In the genomic region with DNA sequence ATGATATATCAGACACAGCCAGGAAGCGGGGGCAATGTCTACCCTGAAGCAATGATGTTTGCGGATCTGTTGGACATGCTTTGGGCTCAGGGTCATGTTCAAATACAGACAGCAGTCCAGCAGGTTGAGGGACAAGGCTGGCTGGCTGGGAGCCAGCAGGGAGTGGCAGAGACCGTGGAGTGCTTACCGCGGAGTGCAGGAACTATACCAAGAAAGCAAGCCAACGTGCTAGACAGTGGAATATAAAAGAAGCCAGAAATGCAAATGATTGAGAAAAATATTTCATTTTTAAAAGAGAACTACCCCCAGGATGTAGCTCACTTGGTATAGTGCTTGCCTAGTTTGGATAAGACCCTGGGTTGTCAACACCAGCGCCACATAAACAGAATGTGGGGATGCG, we compare ENCODE assay signal across 11 mouse cellular contexts.
DNase-seq lines count a peak whose midpoint lies in the region; ATAC-seq lines count a peak whose summit lies in the region.
"Had no signal": no experiment of that assay in that cellular context is flagged by ENCODE, and none has a peak within 500 bp of the region (broad histone marks: within the 10 kb centered on the region; RNA-seq: fewer than 3 reads in every experiment).

No protein-coding gene starts in this region.

- H3K36me3 ChIP-seq in liver, embryonic 13.5 days = no peaks in the 10 kb centered on the region
- no peaks in the 10 kb centered on the region for H3K36me3 ChIP-seq in stomach, embryonic 16.5 days (ENCODE audit: control insufficient read depth, insufficient read depth, low read length)
- H3K36me3 ChIP-seq: embryonic facial prominence, embryonic 12.5 days; heart, embryonic 12.5 days; neural tube, embryonic 12.5 days had no signal

- 67% methylated on average over 8 of the region's 8 CpGs for WGBS in liver, embryonic 13.5 days (ENCODE audit: insufficient replicate concordance)
- WGBS in stomach, embryonic 16.5 days = 59% methylated on average over 8 of the region's 8 CpGs

- H3K4me2 ChIP-seq in liver, embryonic 13.5 days = peak overlapping the region; percentile 49; the same call in 1 of the 2 replicates
- H3K4me2 ChIP-seq in stomach, embryonic 16.5 days (ENCODE audit: low read depth, low read length) = no peak overlapping the region
- H3K4me2 ChIP-seq: embryonic facial prominence, embryonic 12.5 days; heart, embryonic 12.5 days; neural tube, embryonic 12.5 days had no signal

- peak overlapping the region; percentile 69; the same call in 1 of the 2 replicates for H3K27ac ChIP-seq in liver, embryonic 13.5 days
- H3K27ac ChIP-seq in stomach, embryonic 16.5 days (ENCODE audit: low read length) = no peak overlapping the region
- H3K27ac ChIP-seq: embryonic facial prominence, embryonic 12.5 days; neural tube, embryonic 12.5 days had no signal

- peaks cover 24% of the 10 kb centered on the region for H3K4me1 ChIP-seq in liver, embryonic 13.5 days (replicated peaks)
- peaks cover 5% of the 10 kb centered on the region; the same call in 1 of the 2 replicates for H3K4me1 ChIP-seq in stomach, embryonic 16.5 days (ENCODE audit: control insufficient read depth, insufficient read depth, low read length)
- H3K4me1 ChIP-seq: embryonic facial prominence, embryonic 12.5 days had no signal

- H3K9me3 ChIP-seq in liver, embryonic 13.5 days (replicated peaks) = no peaks in the 10 kb centered on the region
- H3K9me3 ChIP-seq in stomach, embryonic 16.5 days (replicated peaks; ENCODE audit: control insufficient read depth, low read length) = no peaks in the 10 kb centered on the region
- H3K9me3 ChIP-seq: embryonic facial prominence, embryonic 12.5 days; heart, embryonic 12.5 days; neural tube, embryonic 12.5 days had no signal

- H3K27me3 ChIP-seq in liver, embryonic 13.5 days = no peaks in the 10 kb centered on the region
- H3K27me3 ChIP-seq in stomach, embryonic 16.5 days (ENCODE audit: control insufficient read depth, insufficient read depth, low read length) = no peaks in the 10 kb centered on the region
- H3K27me3 ChIP-seq: embryonic facial prominence, embryonic 12.5 days; neural tube, embryonic 12.5 days had no signal

- no peak overlapping the region for H3K9ac ChIP-seq in liver, embryonic 13.5 days
- H3K9ac ChIP-seq in stomach, embryonic 16.5 days (ENCODE audit: low read length) = no peak overlapping the region
- H3K9ac ChIP-seq: embryonic facial prominence, embryonic 12.5 days; heart, embryonic 12.5 days; neural tube, embryonic 12.5 days had no signal

- peak; percentile 66 to 71 for DNase-seq in cerebellum, postnatal 10 days
- DNase-seq in cerebellum, adult 11-12 months = no peak
- peak; percentile 7 for DNase-seq in ovary, adult 18-20 months (ENCODE audit: low spot score)
- no peak for DNase-seq in ovary, postnatal 10 days (ENCODE audit: low spot score)
- no peak for DNase-seq in liver, embryonic 13.5 days
- DNase-seq in thymus, postnatal 4 days = no peak

- peak; percentile 41; the same call in 1 of the 2 replicates for ATAC-seq in liver, embryonic 13.5 days (ENCODE audit: low read depth)
- peak; percentile 87 for ATAC-seq in stomach, embryonic 16.5 days (ENCODE audit: insufficient read depth, low FRiP score)
- no peak for ATAC-seq in monocyte, adult 5-6 weeks (replicated peaks; ENCODE audit: insufficient number of reproducible peaks, low FRiP score, low TSS enrichment, poor library complexity, severe bottlenecking)

- no peak overlapping the region for H3K4me3 ChIP-seq in liver, embryonic 13.5 days (replicated peaks)
- no peak overlapping the region for H3K4me3 ChIP-seq in stomach, embryonic 16.5 days (replicated peaks; ENCODE audit: low read length)
- H3K4me3 ChIP-seq: embryonic facial prominence, embryonic 12.5 days; heart, embryonic 12.5 days; neural tube, embryonic 12.5 days had no signal

Comparison
In these comparisons a context has a peak if more than half of its experiments do, and no peak if none do; other contexts are left out.
1. DNase-seq: peak in cerebellum, postnatal 10 days (2 of 2) and ovary, adult 18-20 months (single experiment); none in cerebellum, adult 11-12 months (single experiment), ovary, postnatal 10 days (single experiment), liver, embryonic 13.5 days (single experiment) and thymus, postnatal 4 days (single experiment).